Mouse (Mus musculus) CD4-positive helper T cell, adult 2 months (primary cell): ENCODE measurements around the gene Brms1.
"Not testable (repeated sequence)": the region's sequence is repeated elsewhere in the genome, so short reads cannot be mapped to it uniquely, and the experiment has no call there.

Experiments
- DNase-seq: peaks from one replicate; pipeline ENCODE4 v3.0.0-alpha.2; 2012; ENCODE audit warnings: low read depth, missing footprints, low spot score

Gene Brms1

DNA sequence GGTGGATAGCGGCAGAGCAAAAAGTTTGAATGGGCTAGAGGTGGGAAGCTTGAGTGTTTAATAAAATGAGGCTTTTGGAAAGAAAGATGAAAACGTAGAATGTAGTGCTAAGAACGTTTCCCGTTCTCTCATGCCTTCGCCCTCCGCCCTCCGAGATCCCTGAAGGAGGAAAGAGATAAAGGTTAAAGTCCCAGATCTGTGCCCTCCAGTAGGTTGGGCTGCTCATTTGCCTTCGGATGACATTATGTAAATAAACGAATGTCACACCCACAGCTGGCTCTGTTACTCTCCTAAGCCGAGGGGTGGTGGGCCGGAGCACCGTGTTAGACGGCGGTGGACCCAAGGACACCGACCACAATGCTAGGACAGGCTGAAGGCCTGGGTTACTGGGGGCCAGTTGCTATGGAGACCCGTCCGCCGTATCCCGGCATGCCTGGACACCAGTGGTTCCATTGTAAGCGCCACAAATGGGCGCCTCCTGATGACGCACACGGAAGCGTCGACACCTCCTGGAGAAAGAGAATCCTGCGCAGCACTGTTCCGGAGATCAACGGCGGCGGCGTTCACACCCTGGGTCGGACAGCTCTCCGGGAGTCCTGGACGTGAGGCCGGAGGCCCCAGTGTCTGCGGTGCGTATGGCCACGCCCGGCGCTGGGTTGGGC is at the start of gene Brms1:
Gene Brms1 (plus strand): TSS at position 493 of the 662 bp plus-strand sequence.
- DNase-seq, result peak; percentile 92

DNA sequence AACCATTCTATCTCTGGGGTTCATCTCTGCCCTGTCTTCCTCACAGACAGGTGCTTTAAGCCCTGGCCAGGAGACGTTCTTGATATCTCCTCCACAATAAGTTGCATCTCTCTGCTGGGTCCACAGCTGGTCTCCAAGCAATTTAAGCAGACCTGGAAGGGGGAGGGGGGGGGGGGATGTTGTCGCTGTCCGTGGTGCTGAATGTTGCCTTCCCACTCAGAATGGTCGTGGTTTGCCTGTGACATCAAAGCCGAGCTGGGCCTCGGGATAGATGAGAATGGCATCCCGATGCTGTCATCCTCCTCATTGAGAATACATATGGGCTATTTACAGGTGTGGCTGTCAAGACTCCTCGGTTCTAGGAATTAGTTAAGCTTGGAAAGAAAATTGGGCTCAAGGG is 48.8 kb upstream of the Brms1 start:
- DNase-seq, result no peak

DNA sequence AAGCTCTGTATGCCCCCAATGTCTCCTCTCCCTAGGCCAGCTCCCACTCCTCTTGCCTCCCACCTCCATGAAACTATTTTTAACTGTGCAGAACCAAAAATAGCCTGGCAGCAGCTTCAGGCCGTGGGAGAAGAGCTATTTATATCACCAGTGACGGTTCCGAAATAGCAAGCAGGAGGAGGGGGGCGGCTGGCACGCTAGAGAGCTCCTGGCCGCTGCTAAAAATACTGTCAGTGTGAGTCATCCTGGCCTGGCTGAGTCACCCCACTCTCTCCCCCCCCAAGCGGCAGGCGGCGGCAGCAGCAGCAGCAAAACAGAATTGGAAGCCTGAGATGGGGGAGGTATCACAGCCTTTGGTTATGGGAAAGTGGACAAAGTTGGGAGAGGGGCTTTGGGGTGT is 48.2 kb upstream of the Brms1 start:
- peak; percentile 61 for DNase-seq

DNA sequence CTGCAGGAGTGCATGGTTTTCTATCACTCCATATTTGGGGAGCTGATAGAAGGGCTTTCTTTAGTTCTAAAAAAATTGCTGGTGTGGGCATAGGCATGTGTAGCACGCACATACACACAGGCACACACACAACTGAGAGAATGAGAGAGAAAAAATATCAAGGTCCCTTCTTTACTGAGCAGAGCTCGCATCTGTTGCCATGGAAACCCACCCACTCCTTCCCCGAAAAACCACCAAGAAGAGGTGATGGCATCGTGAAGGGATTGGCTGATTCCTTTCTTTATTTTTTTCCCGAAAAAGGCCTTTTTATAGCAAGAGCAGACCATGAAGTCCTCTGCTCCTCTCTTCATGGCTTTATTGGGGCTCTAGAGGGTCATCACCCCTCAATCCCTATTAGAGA is 47.1 kb upstream of the Brms1 start:
- DNase-seq, result peak; percentile 49

DNA sequence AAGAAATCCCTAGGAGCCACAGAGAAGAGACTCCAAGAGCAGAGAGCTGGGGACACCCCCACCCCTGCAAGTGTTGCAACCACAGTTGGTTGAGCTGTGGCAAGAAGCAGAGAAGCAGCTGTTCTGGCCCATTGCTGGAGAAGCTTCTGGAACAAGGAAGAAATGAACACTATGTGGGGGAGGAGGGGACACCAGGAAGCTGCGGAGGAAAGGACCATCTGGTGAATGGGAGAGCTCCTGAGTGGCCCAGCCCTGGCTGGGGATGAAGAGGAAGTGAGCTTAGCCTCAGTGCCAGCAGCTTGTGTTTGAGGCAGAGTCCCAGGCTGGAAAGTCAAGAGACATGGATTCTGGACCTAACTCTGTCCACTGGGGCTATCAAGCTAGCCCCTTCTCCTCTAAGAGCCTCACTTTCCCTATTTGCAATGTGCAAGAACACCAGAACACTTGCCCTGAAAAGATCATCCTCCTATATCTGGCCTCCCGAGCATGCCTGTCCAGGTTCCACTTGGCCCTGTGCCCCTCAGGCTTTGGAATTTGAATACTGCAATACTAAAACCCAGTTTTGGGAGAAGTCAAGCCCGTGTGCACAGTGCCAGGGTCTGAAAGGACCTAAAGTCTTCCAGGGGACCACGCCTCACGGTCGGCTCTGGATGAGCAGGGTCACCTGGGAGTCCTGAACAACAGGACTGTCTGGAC is 41.6 kb upstream of the Brms1 start:
- DNase-seq, result no peak

DNA sequence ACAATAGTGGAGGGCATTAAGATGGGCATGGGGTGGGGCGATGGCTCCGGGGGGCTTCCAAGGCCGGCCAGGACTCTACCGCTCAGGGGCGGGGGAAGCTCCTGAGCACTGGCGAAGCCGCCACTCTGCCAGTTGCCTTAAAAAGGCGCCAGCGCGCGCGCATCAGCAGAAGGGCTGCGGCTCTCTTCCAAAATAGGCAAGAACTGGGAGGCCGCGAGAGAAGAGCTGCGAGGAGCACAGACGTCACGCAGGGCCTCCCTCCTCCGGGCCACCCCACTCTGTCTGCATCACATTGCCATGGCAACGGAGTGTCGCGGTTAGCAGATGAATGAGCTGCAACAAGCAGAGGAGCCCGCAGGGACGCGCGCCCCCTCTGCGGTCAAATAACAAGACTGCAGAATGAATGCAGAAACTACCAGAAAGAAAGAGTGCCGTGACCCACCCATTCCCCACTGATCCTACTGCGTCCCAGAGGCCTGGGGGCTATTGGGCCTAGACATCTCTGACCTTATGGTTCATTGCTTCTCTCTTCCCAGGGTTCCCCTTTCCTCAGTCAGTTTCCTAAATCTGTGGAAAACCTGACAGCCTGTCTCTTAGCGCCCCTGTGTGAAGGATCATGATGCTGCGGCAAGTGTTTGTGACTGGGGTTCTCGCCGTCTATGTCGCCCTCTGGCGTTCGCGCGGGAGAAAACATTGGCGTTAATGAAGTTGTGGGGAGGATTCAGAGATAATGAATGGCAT is 39.3 kb upstream of the Brms1 start:
- DNase-seq, result peak; percentile 91

DNA sequence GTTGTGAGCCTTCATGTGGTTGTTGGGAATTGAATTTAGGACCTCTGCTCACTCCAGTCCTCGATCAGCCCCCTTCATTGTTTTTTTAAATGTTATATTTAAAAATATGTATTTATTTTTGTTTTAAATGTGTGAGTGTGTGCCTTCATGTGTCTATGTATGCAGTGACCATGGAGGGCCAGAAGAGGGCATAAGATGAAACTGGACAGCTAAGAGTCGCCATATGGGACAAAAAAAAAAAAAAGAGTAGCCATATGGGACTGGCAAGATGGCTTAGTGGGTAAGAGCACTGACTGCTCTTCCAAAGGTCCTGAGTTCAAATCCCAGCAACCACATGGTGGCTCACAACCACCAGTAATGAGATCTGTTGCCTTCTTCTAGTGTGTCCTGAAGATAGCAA is 37.5 kb upstream of the Brms1 start:
- not testable (repeated sequence) for DNase-seq

DNA sequence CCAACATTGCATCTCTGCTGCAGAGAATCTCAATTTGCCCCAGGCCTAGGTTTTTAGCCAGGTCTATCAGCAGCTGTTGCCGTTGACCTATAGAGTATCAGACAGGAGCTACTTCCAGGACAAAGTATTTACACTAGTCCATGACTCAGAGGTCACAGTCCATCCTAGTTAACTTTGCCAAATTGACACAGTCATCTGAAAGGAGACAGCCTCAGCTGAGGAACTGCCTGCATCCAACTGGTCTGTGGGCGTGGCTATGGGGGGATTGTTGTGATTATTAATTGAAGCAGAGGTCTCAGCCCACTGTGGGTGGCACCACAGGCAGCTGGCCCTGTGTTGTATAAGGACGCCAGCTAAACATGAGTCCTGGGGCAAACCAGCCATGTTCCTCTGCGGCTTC is 36.2 kb upstream of the Brms1 start:
- DNase-seq, result no peak

DNA sequence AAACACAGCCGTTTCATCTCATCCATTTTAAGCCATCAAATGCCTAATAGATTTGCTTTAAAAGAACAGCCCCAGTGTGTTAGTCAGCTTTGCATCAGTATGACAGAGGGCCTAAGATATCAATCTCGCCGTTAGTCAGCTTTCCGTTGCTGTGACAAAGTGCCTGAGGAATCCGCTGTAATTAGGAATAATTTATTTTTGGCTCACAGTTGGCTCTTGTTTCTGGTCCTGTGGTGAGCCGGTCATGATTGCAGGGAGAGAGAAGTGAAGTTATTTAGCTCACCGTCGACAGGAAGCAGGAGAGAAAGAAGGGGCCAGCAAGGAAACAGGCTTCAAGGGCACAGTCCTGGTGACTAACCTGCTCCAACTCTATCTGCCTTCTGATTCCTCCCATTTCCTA is 28.0 kb upstream of the Brms1 start:
- no peak for DNase-seq

DNA sequence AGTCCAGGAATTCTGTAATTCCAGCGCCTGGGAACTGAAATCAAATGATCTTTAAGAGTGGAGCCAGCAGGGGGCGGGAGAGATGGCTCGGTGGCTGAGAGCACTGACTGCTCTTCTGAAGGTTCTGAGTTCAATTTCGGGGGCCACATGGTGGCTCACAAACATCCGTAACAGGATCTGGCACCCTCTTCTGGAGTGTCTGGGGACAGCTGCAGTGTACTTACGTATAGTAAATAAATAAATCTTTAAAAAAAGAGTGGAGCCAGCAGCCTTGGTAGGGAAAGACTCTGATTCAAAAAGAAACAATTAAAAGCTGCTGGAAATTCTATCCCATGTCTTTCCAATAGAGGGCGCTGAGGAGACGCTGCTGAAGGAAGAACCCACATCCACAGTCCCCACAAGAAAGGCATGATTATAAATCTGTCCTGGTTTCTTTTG is 26.2 kb upstream of the Brms1 start:
- peak; percentile 68 for DNase-seq

DNA sequence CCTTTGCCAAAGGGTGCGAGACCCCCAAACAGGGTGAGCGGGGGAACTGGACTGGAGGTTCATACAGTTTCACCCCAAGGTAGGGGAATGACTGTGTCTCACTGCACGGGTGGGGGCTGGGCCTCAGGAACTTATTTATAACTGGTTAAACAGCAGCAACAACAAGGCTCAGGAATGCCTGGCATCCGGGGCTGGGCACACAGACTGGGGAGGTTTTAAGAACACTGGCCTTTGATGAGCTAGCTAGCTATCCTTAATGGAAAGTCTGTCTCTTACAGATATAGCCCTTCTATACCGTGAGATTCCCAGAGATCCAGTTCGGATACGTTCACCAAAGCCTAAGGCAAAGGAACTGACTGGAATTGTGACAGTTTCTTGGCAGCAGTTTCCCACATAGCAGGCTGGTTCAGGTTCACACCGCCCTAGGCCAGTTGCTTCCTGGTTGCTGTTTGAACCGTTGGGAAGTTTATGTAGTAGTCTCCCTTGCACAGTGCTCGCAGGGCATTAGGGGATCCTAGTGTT is 24.9 kb upstream of the Brms1 start:
- DNase-seq, result no peak

DNA sequence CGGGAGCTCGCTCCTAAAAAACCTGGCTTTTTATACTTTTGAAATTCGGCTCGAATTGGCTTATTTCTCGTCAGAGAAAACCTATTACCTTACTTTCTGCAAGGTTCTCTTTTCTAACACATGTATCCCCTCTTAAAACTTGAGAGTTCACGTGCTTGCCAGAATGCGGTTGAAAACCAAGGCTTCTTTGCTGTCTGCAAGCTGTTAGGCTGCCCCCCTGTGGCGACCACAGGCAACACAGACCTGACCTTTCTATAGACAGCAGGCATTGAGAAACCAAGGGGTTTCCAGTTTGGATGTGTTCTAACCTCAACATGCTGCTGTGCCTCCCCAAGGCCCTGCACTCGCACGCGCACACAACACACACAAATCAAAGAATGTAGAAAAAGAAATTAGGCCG is 24.4 kb upstream of the Brms1 start:
- peak; percentile 77 for DNase-seq

DNA sequence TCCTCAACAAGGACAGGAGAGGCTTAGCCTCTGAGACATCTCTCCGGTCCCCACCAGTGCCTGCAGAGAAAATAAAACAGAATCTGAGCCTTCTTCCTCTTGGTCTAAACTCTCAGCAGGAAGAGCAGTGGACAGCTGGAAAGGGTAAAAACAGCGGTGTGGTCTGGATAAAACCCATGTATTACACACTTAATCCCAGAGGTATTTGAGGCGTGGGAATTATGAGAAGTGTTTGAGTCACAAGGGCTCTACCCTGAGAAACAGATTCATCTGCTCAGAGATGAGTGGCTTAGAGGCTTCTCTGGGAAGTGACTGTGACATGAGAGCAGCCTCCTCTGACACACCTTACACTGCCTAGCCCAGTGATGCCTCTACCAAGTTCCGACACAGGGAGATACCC is 23.5 kb upstream of the Brms1 start:
- no peak for DNase-seq

DNA sequence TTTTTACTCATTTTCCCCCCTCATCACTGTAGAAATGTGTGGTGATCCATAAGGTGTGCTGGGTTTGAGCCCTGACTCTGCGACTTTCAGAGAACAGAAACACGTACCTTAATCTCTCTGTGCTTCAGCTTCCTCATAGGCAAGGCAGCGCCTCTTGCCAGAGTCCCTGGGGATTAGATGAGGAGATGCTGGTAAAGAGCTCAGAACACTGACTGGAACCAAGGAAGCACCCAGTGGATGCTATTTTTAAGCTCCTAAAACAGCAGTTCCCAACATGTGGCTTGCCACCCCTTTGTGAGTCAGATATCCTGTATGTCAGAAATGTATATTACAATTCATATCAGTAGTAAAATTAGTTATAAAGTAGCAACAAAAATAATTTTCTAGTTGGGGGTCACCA is 23.0 kb upstream of the Brms1 start:
- DNase-seq, result no peak

DNA sequence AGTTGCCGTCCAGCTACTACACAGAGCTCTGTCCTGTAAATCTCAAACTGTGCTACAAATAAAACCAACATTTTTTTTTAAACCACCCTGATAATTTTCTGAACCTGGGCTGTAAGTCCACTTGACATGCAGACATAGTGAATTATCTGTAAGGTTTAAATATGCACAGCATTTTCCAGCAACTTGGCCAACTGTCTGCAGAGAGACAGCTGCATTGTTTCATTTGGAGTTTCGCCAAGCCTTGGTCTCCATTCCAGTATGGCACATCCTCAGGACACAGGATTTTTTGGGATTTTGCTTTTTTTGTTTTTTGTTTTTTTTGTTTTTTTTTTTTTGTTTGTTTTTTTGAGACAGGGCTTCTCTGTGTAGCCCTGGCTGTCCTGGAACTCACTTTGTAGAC is 19.7 kb upstream of the Brms1 start:
- no peak for DNase-seq

DNA sequence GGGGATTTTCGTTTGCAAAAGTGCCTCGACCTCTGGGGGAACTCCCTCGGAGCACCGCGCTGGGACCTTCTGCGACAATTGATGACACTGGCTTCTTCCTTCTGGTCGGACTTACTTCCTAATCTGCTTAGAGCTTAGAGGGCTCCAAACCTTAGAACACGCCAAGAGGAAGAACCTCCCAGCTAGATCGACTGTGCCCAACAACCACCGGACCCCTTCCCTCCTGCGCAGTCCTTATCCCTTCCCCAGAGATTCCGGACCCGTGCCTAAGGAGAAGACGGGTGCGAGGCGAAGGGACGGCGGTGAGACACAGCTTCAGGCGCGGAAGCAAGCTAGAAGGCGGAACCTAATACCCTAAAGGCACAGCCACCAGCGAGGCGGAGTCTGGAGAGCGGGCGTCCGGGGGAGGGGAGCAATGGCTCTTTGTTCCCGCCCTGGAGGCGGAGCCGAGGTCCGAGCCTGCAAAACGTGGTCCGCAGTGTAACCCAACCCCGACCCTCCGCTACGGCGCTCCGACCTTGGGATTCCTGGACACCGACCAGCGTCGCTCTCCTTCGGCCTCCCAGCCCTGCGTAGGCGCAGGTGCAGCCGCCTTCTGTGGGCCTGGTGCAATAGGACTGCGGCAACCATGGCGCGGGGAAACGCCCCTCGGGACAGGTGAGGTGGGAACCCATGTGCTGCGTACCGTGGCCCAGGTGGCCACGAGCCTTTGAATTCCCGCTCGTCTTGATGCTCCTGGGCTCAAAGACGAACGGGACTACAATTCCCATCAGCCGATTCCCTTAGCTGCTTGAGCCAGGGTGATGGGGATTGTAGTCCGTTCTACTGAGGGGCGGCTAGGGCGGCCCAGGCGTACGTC is 17.3 kb upstream of the Brms1 start, which contains the start of gene Slc29a2:
Gene Slc29a2 (plus strand): TSS at position 240 of the 859 bp plus-strand sequence.
- peak; percentile 88 for DNase-seq

DNA sequence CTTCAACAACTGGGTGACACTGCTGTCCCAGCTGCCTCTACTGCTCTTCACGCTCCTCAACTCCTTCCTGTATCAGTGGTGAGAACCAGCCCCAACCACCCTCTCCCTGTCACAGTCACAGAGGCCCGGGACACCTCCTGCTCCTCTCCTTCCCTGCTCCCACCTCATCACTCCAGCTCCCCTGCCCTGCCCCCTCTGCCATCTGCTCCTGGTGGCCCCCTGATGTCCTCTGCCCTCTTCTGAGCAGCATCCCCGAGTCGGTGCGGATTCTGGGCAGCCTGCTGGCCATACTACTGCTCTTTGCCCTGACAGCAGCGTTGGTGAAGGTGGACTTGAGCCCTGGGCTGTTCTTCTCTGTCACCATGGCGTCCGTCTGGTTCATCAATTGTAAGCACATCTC is 15.0 kb upstream of the Brms1 start:
- DNase-seq, result no peak

DNA sequence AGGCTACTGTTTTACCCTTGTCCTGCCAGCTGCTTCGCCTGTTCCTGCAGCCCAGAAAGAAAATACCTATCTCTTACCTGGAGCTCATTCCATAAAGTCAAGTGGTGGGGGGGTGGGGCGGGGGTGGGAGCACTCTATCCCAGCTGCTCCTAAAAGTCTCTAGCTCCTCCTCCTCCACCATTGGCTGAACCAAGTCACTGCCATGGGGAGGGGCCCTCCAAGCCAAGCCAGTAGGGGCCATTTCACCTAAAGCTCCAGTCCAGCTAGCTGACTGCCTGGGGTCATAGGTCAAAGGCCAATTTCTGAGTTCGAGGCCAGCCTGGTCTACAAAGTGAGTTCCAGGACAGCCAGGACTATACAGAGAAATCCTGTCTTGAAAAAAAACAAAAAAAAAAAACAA is 8.5 kb upstream of the Brms1 start:
- DNase-seq, result no peak

DNA sequence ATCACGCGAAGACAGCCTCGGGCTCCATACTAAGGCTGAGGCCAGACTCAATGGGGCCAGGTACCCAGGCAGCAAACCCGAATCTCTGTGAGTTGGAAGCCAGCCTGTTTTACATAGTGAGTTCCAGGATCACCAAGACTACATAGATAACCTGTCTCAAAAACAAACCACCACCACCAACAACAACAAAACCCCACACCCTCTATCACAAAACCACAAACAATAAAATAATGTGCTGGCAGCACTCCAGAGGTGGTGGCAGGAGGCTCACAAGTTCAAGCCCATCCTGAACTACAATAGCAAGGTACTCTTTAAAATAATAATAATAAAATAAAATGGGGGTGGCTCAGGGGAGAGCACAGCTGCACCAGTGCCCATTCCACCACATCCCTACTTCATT is 4.6 kb upstream of the Brms1 start:
- no peak for DNase-seq

DNA sequence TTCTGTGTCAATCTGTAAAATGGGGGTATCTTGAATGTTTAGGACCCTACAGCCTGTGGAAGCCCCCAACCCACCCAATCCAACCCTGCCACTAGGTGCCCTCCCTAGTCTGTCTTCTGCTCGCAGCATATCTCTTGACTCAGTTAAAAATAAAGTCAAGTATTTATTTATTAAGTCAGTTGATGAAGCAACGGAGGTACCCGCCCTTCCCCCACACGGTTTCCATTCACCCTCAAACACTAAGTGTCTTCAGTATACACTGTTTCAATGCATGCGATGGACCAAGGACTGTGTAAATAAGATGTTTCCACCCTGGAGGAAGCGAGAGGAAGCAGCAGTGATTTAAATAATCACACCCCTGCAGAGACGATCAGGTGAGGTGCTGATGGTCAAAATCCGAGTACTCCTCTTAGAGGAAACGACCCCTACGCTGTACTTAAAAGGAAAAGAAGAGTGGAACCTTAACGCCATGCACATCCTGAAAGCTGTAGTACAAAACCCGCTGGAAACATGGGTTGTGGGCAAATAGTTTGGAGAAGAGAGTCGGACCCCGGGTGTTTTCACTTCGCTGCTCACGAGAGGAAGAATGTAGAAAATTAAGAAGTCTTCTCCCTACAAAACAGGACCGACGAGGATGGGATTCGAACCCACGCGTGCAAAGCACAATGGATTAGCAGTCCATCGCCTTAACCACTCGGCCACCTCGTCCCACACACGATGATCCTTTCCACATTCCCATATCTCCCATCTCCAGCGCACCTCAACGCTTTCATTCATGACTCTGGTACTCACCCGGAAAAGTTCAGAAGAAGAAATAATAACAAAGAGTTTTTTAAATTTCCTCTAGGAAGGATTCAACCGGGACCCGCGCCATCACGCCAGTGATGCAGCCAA is 3.2 kb upstream of the Brms1 start:
- peak; percentile 50 for DNase-seq
